Mouse (Mus musculus) E14TG2a.4 (cell line): ENCODE measurements around the gene Dcdc2a.

Experiments used
- CTCF ChIP-seq: conservative IDR thresholded peaks from 2 replicates; pipeline ENCODE4 v1.5.1; 2014; ENCODE audit warnings: low read length
- POU5F1 ChIP-seq: IDR thresholded peaks from 2 replicates; pipeline ENCODE4 v1.6.1; 2014; ENCODE audit warnings: low read length, borderline replicate concordance

- no peak for TF ChIP-seq CTCF
- TF ChIP-seq POU5F1 = no peak
Observed at GRCm38 (mm10) chr13:25093776-25094175, 38.0 kb downstream of the Dcdc2a start.
